Mouse (Mus musculus) activated CD4-positive, CD25-positive, alpha-beta regulatory T cell (primary cell): ENCODE measurements around the gene Lrrd1. TPM values are rescaled to one million over a fixed set of nuclear protein-coding genes. Genes with fewer than 3 reads are reported as not detected.

ENCODE experiments used
- polyA plus RNA-seq, 2 experiments: library from polyadenylated mRNA; unstranded; fragments of 100-300 nt; shearing (Covaris generic); gene quantifications; one replicate each; pipeline ENCODE4 v1.2.1; 2017

Gene Lrrd1
- under 1 TPM; 0.17 to 0.21 TPM for polyA plus RNA-seq

DNA sequence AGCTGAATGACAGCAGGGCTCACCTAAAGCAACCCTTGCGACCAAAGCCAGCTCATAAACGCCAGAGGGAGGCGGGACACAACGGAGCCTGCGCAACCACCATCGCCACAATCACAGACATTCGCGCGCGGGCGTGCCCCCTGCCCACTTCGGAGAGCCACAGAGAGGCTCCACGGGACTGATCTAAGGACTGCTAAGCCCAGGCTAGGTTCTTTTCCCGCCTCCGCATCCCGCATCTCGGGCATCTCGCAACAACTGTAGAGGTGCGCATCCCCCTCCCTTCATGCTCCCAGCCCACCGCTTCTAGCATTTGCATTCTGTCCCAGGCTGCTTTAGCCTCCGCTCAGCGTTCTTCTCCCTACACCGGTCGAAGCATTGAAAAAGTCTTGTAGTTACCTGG is at the start of gene Lrrd1:
Lrrd1 (plus strand) TSS at position 148 of the 400 bp plus-strand sequence.

GRCm38 (mm10) chr5:3802433-3803291 is 42.3 kb upstream of the Lrrd1 start, which contains the start of the genes Ankib1 and Krit1:
TSS of gene Ankib1 (minus strand) at chr5:3802925.
TSS of gene Krit1 (plus strand) at chr5:3803184.

DNA sequence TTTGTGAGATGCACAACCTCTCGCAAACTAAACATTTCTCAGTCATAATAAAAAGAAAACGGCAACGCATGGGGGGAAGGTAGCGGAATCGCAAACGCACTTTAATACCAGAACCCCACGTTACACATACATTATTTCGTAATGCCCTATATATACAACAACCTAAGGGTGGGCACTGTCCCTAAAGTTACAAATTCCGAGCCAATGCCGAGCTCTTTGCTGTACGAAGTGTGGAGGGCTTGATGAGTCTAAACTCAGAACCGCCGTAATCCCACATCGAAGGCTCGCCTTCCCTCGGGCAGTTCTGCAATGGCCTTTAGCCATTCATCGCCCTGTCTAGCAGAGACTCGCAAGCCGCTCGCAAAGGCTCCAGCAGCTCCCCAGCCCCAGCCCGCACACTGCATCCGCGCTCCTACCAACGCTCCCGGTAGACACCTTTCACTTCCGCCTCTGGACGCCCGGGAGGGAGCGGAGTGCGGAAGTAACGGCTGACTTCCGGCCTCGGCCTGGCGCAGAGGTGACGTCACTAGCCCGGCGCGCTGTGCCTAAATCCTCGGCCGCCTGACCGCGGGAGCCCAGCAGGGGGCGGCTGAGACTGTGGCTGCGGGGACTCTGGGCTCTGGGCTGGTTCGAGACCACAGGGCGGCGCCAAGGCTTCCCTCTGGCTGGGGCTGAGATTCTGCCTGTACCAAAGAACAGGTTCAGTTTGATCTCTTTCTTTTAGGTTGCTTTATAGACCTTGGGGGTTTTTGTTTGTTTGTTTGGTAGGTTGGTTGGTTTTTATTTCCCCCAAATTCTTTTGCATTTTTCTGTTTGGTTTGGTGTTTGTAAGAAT is 48.7 kb downstream of the Lrrd1 start, which contains the start of gene Mterf1a:
Mterf1a (minus strand) TSS at position 475 of the 835 bp plus-strand sequence.

Other genes with a start within 250 kb of the Lrrd1 start
- gene Pex1, start 249.1 kb upstream of the Lrrd1 start, polyA plus RNA-seq: 10 to 100 TPM in 1 of 2 experiments, 1 to 10 TPM in 1; 7.4 to 15.2 TPM
- gene Rbm48, start 248.6 kb upstream of the Lrrd1 start, polyA plus RNA-seq: 10 to 100 TPM; 18.9 to 32.7 TPM
- under 1 TPM in 1 of 2 experiments, not detected in 1; 0.90 TPM for gene Tmbim7, start 194.0 kb upstream of the Lrrd1 start, polyA plus RNA-seq
- gene Gatad1, start 188.0 kb upstream of the Lrrd1 start, polyA plus RNA-seq: 10 to 100 TPM; 31.0 to 36.7 TPM
- 10 to 100 TPM; 35.1 to 52.6 TPM for gene Ankib1, start 42.2 kb upstream of the Lrrd1 start, polyA plus RNA-seq
- gene Krit1, start 42.0 kb upstream of the Lrrd1 start, polyA plus RNA-seq: 10 to 100 TPM; 69.8 to 83.0 TPM
- gene Mterf1a, start 48.8 kb downstream of the Lrrd1 start, polyA plus RNA-seq: 10 to 100 TPM; 23.5 to 27.6 TPM
- gene Akap9, start 82.9 kb downstream of the Lrrd1 start, polyA plus RNA-seq: 100 to 1,000 TPM; 117 to 141 TPM